Mouse (Mus musculus) monocyte, adult 59 days (primary cell): Measurements from ENCODE around the gene Abcc2. TPM values are rescaled to one million over a fixed set of nuclear protein-coding genes. Genes with fewer than 3 reads are reported as not detected.

Source experiments
- total RNA-seq, 2 experiments: library from RNA; stranded (reverse); gene quantifications; one replicate each; pipeline ENCODE4 v1.2.4; 2023

The Abcc2 gene
- total RNA-seq, result 1 to 10 TPM in 1 of 2 experiments, under 1 TPM in 1; 0.37 to 1.0 TPM

GRCm38 (mm10) chr19:43781980-43782379 lies at the start of gene Abcc2:
Gene Abcc2 (plus strand): TSS chr19:43782192.

GRCm38 (mm10) chr19:43752489-43753225 lies 29.3 kb upstream of the Abcc2 start, which contains the start of the genes Cutc and Cox15:
Gene Cutc (plus strand): TSS chr19:43752996.
Gene Cox15 (minus strand): TSS chr19:43753000.

Other genes starting within 250 kb of the Abcc2 start
- not detected for gene Nkx2-3, start 169.9 kb upstream of the Abcc2 start, total RNA-seq
- gene Slc25a28, start 107.3 kb upstream of the Abcc2 start, total RNA-seq, result 10 to 100 TPM; 77.9 to 86.0 TPM
- gene Entpd7, start 92.5 kb upstream of the Abcc2 start, total RNA-seq, result 10 to 100 TPM; 36.3 to 39.2 TPM
- 10 to 100 TPM; 13.5 to 19.3 TPM for gene Cutc, start 29.2 kb upstream of the Abcc2 start, total RNA-seq
- 10 to 100 TPM; 11.7 to 15.6 TPM for gene Cox15, start 29.2 kb upstream of the Abcc2 start, total RNA-seq
- gene Dnmbp, start 158.0 kb downstream of the Abcc2 start, total RNA-seq, result 10 to 100 TPM; 10.1 to 10.3 TPM
- gene Cpn1, start 204.4 kb downstream of the Abcc2 start, total RNA-seq, result not detected
- gene Cyp2c23, start 247.0 kb downstream of the Abcc2 start, total RNA-seq, result not detected